Mouse (Mus musculus) mouse embryonic stem cell (cell line): ENCODE measurements around the gene Zc3h12d.

Experiments used
- in situ Hi-C, 2 experiments: fragments of 300-500 bp; cut with MboI; formaldehyde crosslinking; loops; 1 replicate in 1 of 2; 3 replicates in 1 of 2; pipeline ENCODE4 v1.14.3; 2019 to 2020; ENCODE audit warnings: low sequenced_read_pairs in 2 of 2, low pct_unique_long_range_greater_than_20kb in 1 of 2, mixed read lengths in 1 of 2; ENCODE audit not compliant: unreplicated experiment in 1 of 2

The Zc3h12d gene

GRCm38 (mm10) chr10:7832171-7832676 lies at the start of gene Zc3h12d:
TSS of gene Zc3h12d (plus strand) at chr10:7832470.
- in situ Hi-C loops, result no loop called here

GRCm38 (mm10) chr10:7787319-7787718 lies 45.0 kb upstream of the Zc3h12d start:
- in situ Hi-C loops, result no loop called here

GRCm38 (mm10) chr10:7792254-7792750 lies 40.0 kb upstream of the Zc3h12d start:
- in situ Hi-C loops, result no loop called here

GRCm38 (mm10) chr10:7792751-7793385 lies 39.4 kb upstream of the Zc3h12d start, which contains the start of the genes Ginm1 and Ppil4:
TSS of gene Ginm1 (minus strand) at chr10:7792824.
TSS of gene Ppil4 (plus strand) at chr10:7792891.
- in situ Hi-C loops, result no loop called here

- in situ Hi-C loops, result no loop called here
These were observed 31.0 kb upstream of the Zc3h12d start for GRCm38 (mm10) chr10:7801258-7801657.

- in situ Hi-C loops, result no loop called here
These were observed 29.6 kb upstream of the Zc3h12d start for GRCm38 (mm10) chr10:7802519-7803140.

- in situ Hi-C loops, result no loop called here
These were observed 22.3 kb upstream of the Zc3h12d start for GRCm38 (mm10) chr10:7809937-7810336.

- in situ Hi-C loops, result no loop called here
These were observed 15.8 kb upstream of the Zc3h12d start for GRCm38 (mm10) chr10:7816476-7816875.

- in situ Hi-C loops, result no loop called here
These were observed 13.6 kb upstream of the Zc3h12d start for GRCm38 (mm10) chr10:7818676-7819075.

- in situ Hi-C loops, result no loop called here
These were observed 13.1 kb upstream of the Zc3h12d start for GRCm38 (mm10) chr10:7819156-7819555.

GRCm38 (mm10) chr10:7819603-7820002 lies 12.7 kb upstream of the Zc3h12d start:
- in situ Hi-C loops, result no loop called here

GRCm38 (mm10) chr10:7820171-7820570 lies 12.1 kb upstream of the Zc3h12d start:
- in situ Hi-C loops, result no loop called here

- in situ Hi-C loops, result no loop called here
These were observed 10.3 kb upstream of the Zc3h12d start for GRCm38 (mm10) chr10:7821981-7822380.

- in situ Hi-C loops, result no loop called here
These were observed 7.5 kb upstream of the Zc3h12d start for GRCm38 (mm10) chr10:7824663-7825280.

- in situ Hi-C loops, result no loop called here
These were observed 7.0 kb upstream of the Zc3h12d start for GRCm38 (mm10) chr10:7825281-7825665.

GRCm38 (mm10) chr10:7826106-7826505 lies 6.2 kb upstream of the Zc3h12d start:
- in situ Hi-C loops, result no loop called here

GRCm38 (mm10) chr10:7833377-7834165 lies 1.3 kb downstream of the Zc3h12d start:
- in situ Hi-C loops, result no loop called here

- in situ Hi-C loops, result no loop called here
These were observed 2.5 kb downstream of the Zc3h12d start for GRCm38 (mm10) chr10:7834671-7835225.
